Mouse (Mus musculus) testis, adult 2 months (tissue): ENCODE data around the gene Med27.

Experiments
- CTCF ChIP-seq: fragments of 200-500 bp; IDR thresholded peaks from 2 replicates; pipeline ENCODE4 v1.5.1; 2012; ENCODE audit warnings: low read depth, mild to moderate bottlenecking, inconsistent platforms, low read length, moderate library complexity; ENCODE audit not compliant: control insufficient read depth, insufficient read depth, insufficient replicate concordance
- POLR2A ChIP-seq: fragments of 200-500 bp; IDR thresholded peaks from 2 replicates; pipeline ENCODE4 v1.6.1; 2012; ENCODE audit warnings: low read depth, mild to moderate bottlenecking, inconsistent platforms, low read length, moderate library complexity; ENCODE audit not compliant: control insufficient read depth

GRCm38 (mm10) chr2:29516621-29517170, 170.1 kb downstream of the Med27 start:
- no peak for TF ChIP-seq POLR2A
- no peak for TF ChIP-seq CTCF
